Mouse (Mus musculus) ES-Bruce4 (cell line): ENCODE measurements at regions not wholly inside any gene's neighbourhood (a gene's known extent, or its start where the extent isn't known, plus 50 kb on each side); places are given as distances from the start of the nearest gene placed in this dataset.

ENCODE experiments used
- CTCF ChIP-seq: IDR thresholded peaks from one replicate; pipeline ENCODE4 v1.8.1; 2011; ENCODE audit warnings: low read depth, low read length
- EP300 ChIP-seq: IDR thresholded peaks from 2 replicates; pipeline ENCODE4 v1.6.1; 2011; ENCODE audit warnings: low read depth, low read length; ENCODE audit not compliant: insufficient read depth
- POLR2A ChIP-seq: IDR thresholded peaks from one replicate; pipeline ENCODE4 v1.8.1; 2011; ENCODE audit warnings: low read length; ENCODE audit not compliant: insufficient read depth

DNA sequence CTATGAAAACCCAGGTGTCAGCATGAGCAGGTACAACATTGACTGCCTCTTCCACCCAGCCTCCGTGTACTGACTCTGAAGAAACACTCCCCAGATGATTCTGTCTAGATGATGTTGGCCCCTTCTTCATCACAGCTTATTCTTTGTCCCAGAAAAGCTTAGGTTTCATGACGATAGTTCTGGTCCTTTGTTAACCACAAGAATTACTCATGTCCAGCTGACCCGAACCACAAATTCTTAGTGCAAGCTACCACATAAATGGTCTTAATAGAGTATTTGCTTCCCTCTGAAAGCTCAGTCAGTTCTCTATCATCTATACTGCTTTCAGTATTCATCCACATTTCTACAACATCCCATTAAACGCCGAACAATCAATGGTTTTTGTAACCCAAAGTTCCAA is 172.5 kb upstream of the Ddhd1 start:
- TF ChIP-seq CTCF, result no peak
- no peak for TF ChIP-seq POLR2A
- TF ChIP-seq EP300, result no peak
